Mouse (Mus musculus): ENCODE data around the gene Lgals4.

The Lgals4 gene

GRCm38 (mm10) chr7:28808221-28808941 is 25.3 kb upstream of the Lgals4 start, which contains the start of gene Hnrnpl:
TSS of gene Hnrnpl (plus strand) at chr7:28808541.
- no peak for DNase-seq (ENCODE audit: low read depth)

DNA sequence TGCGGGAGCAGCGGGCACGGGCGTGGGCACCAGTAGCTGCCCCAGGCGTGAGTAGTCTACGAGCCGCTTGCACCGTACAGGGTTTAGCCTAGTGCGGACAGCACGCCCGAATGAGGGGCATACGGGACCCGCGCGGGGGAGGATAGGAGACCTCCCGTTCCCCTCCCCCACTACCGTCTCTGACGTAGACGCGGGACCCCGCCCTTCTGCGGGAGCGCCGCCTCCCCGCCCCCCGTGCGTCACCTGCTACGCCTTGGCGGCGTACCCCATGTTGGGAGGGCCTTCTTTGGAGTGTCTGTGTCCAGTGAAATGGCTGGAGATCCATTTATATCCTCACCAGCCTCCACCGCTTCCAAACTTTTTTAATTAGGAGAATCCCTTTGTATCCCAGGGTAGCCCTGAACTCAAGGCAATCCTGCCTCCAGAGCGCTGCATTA is 24.7 kb upstream of the Lgals4 start:
- no peak for DNase-seq (ENCODE audit: low read depth)

DNA sequence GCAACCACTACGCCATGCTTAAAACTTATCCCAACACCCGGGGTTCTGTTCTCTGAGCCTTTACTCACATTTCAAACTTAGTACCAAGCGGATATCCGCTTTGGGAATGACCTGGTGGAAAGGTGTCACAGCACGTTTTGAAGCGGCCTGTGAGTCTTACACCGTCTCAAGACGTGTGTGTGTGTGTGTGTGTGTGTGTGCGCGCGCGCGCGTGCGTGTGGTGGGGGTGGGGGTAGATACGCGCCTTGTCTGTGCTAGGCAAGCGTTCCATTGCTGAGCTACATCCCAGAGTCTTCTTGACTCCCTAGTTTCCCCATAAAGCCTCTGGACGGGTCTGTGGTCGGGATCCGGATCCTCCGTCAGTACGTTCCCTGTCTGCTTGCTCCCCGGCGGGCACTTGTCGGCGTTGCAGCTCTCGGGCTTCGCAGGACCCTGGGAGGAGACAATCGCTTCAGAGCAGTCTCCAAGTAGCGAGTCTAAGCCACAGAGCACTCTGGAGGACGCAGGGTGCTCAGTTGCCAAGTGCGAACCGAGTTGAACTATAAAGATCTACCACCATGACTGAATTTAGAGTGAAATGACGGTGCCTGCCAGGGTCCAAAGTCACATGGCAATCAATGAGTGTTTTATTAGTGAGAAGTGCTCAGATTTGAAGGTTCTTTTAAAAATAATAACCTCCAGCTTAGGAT is 24.1 kb upstream of the Lgals4 start:
- DNase-seq (ENCODE audit: low read depth) = no peak

- DNase-seq (ENCODE audit: low read depth) = peak; percentile 99
These were observed 23.3 kb upstream of the Lgals4 start for GRCm38 (mm10) chr7:28810107-28811066.

DNA sequence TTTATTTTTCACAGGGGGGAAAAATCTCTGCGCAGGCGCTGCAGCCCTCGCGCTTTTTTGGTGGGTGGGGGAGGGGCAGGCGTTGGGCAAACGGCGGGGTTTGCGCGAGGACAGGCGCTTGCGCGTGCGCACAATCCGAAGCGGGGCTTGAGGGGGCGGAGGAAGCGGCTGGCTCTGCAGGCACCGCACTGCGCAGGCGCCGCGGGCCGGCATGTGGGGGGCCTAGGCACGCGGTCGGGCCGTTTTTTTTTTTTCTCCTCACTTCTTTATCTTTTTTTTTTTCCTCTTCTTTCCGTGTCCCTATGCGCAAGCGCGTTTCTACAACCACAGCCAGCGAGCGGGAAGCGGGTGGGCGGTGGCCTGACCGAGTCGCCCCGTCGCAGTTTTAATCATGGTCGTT is 22.4 kb upstream of the Lgals4 start:
- no peak for DNase-seq (ENCODE audit: low read depth)

DNA sequence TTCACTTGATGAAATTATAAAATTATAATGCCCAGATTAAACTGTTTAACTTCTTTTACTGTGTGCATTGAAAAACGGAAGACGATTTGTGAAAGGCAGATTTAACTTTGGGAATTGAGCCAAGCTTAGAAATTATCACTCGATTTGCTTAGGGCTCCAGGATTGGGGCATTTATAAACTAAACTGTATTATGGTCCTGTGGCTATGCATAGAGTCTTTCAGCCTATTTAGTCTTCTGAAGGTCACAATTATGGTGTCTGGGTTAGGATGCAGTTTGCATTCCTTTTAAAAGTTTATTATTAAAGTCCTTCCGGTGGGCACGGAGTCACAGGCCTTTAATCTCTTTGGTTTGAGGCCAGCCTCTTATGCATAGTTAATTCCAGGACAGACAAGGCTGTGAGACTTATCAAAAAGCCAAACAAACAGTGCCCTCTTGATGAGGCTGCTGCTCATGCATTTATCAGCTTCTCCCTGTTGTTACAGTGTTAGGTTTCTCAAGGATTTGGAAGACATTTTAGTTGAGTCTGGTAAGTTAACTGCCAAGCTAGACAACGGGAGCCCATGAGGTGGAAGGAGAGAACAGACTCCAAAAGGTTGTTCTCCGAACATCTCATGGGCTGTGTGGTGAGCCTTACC is 21.9 kb upstream of the Lgals4 start:
- DNase-seq (ENCODE audit: low read depth) = no peak

- DNase-seq (ENCODE audit: low read depth) = no peak
These were observed 21.2 kb upstream of the Lgals4 start for GRCm38 (mm10) chr7:28812436-28812835.

- no peak for DNase-seq (ENCODE audit: low read depth)
These were observed 20.7 kb upstream of the Lgals4 start for GRCm38 (mm10) chr7:28812949-28813348.

GRCm38 (mm10) chr7:28814306-28815034 is 19.2 kb upstream of the Lgals4 start:
- no peak for DNase-seq (ENCODE audit: low read depth)

DNA sequence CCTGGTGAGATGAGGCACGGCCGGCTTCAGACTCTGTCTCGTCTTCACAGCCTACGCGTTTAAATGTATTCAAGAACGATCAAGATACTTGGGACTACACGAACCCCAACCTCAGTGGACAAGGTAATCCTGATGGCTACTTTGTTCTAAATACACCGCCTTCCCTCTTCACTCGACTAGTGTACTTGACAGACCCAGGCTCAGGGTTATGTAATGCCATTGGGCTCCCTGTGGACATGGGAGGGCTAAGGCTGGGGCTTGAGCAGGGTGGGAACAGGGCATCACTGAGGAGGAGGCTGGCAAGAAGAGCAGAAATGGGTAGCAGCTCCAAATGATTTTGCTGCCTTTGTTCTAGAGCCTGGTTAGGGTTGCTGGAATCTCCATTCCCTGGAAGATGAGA is 18.4 kb upstream of the Lgals4 start:
- no peak for DNase-seq (ENCODE audit: low read depth)

DNA sequence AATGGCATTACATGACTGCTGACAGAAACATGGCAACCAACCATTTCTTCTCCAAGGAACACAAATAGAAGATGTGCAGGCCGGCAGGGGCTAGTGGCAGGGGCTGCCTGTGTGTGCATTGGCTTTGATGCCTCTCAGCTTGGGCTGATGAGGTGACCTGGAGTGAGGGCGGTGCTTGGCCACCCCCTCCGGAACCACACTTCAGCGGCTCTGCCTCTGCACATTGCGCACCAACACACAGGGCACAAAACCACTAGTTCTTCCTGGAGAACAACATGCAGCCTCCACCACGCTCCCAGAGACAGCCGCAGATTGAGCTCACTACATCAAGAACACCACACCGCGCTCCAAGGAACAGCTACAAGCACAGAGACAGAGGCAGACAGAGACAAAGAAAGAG is 17.5 kb upstream of the Lgals4 start:
- DNase-seq (ENCODE audit: low read depth) = no peak

DNA sequence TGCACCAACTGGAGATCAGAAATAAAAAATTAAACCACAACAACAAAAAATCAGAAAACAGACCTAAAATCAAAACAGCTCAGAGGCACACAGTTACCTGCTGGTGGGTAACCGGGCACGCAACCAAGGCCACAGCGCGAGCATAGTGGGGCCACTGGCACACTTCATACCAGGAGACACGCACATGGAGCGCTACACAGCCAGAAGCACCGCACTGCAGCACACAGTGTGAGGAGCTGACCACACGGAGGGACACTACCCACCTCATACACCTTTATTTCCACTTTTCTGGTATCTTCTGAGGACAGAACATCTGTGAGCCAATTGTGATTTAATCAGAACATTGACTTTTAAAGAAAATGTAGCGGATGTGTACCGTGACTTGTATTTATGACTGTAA is 16.7 kb upstream of the Lgals4 start:
- DNase-seq (ENCODE audit: low read depth) = no peak

DNA sequence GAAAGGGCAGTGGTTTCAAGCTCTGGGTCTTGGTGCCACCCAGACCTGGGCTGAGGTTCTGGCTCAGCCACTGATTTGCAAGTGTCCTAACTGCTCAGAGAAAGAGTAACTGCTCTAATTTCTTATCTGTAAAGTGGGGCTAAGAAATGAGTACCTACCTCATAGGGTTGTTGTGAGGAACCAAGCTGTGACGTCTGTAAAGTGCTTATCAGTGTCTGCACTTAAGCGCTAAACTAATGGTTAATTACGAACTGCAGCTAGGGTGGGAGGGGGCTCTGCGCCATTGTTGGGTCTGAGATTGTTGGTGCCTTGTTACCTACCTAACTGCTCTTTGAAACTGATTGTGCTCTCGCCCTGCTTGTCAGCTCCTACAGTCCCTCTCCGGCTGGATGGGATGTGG is 16.1 kb upstream of the Lgals4 start:
- no peak for DNase-seq (ENCODE audit: low read depth)

- no peak for DNase-seq (ENCODE audit: low read depth)
These were observed 15.7 kb upstream of the Lgals4 start for GRCm38 (mm10) chr7:28817957-28818356.

- DNase-seq (ENCODE audit: low read depth) = no peak
These were observed 15.2 kb upstream of the Lgals4 start for GRCm38 (mm10) chr7:28818436-28818835.

- no peak for DNase-seq (ENCODE audit: low read depth)
These were observed 14.7 kb upstream of the Lgals4 start for GRCm38 (mm10) chr7:28818861-28819452.

GRCm38 (mm10) chr7:28819571-28819970 is 14.1 kb upstream of the Lgals4 start:
- DNase-seq (ENCODE audit: low read depth) = no peak

DNA sequence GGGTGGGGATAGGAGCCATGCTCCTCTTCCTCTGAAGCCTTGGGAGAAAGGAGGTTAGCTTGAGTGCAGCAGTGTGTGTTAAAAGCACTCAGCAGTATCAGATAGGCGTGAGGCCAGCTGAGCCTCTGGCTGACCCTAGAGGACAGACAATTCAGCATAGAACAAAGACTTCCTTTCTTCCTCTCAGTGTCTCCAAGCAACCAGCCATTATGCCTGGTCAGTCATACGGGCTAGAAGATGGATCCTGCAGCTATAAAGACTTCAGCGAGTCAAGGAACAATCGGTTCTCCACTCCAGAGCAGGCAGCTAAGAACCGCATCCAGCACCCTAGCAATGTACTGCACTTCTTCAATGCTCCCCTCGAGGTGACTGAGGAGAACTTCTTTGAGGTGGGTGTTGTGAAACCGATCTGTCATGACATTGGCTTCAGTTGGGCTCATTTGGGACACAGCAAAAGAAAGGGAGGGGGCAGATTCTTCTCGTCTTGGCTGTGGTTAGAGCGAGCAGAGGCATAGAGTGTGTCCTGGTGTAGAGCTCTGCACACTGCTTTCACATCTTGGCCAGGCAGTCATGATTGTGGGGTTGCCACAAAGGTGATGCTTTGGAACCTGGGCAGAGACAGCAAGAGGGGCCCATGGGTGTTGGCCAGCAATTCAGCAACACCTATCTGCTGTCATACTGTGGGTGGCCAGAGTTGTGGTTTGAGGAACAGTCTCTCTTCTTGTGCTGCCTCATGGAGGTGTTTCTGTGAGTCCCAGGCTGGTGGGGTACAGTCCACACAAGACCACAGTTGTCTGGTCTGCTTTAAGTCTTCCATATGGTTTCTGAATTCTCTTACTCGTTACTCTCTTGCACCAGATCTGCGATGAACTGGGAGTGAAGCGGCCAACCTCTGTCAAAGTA is 13.0 kb upstream of the Lgals4 start:
- DNase-seq (ENCODE audit: low read depth) = no peak

GRCm38 (mm10) chr7:28821261-28821831 is 12.3 kb upstream of the Lgals4 start:
- no peak for DNase-seq (ENCODE audit: low read depth)

Measured in fibroblast of lung, adult 2 months (primary cell).